Mouse (Mus musculus): ENCODE results near the gene 2010005H15Rik.
"Not testable (repeated sequence)": the region's sequence is repeated elsewhere in the genome, so short reads cannot be mapped to it uniquely, and the experiment has no call there.

Gene 2010005H15Rik

GRCm38 (mm10) chr16:36221168-36221567 lies at the start of gene 2010005H15Rik:
Gene 2010005H15Rik (plus strand): TSS chr16:36221468.
- DNase-seq = not testable (repeated sequence)

GRCm38 (mm10) chr16:36176108-36176507 lies 45.2 kb upstream of the 2010005H15Rik start:
- DNase-seq = no peak

- DNase-seq = no peak
Measured at GRCm38 (mm10) chr16:36179910-36180309, 41.4 kb upstream of the 2010005H15Rik start.

- not testable (repeated sequence) for DNase-seq
Measured at GRCm38 (mm10) chr16:36183912-36184311, 37.4 kb upstream of the 2010005H15Rik start, which contains the start of gene Gm5483. Gene Gm5483 (plus strand): TSS chr16:36184212.

GRCm38 (mm10) chr16:36199226-36199625 lies 22.0 kb upstream of the 2010005H15Rik start:
- DNase-seq = no peak

GRCm38 (mm10) chr16:36203846-36204245 lies 17.4 kb upstream of the 2010005H15Rik start:
- no peak for DNase-seq

- not testable (repeated sequence) for DNase-seq
Measured at GRCm38 (mm10) chr16:36205684-36206083, 15.6 kb upstream of the 2010005H15Rik start.

- DNase-seq = no peak
Measured at GRCm38 (mm10) chr16:36209967-36210453, 11.3 kb upstream of the 2010005H15Rik start, which contains the start of gene Gm5416. Gene Gm5416 (plus strand): TSS chr16:36210403.

- DNase-seq = not testable (repeated sequence)
Measured at GRCm38 (mm10) chr16:36260585-36260984, 39.3 kb downstream of the 2010005H15Rik start.

GRCm38 (mm10) chr16:36276796-36277195 lies 55.5 kb downstream of the 2010005H15Rik start, which contains the start of gene Stfa1:
Gene Stfa1 (plus strand): TSS chr16:36276951.
- not testable (repeated sequence) for DNase-seq

- DNase-seq = no peak
Measured at GRCm38 (mm10) chr16:36289140-36289539, 67.9 kb downstream of the 2010005H15Rik start.

Measured in cerebellum, adult 9-10 months (tissue).